Mouse (Mus musculus): ENCODE data around the gene Actn1.

Gene Actn1

GRCm38 (mm10) chr12:80259216-80260055 lies 735 bp downstream of the Actn1 start:
- peak; percentile 56 for DNase-seq

- no peak for DNase-seq
These were observed 1.5 kb downstream of the Actn1 start for GRCm38 (mm10) chr12:80258520-80259215.

GRCm38 (mm10) chr12:80251978-80252377 lies 8.2 kb downstream of the Actn1 start:
- DNase-seq = no peak

- DNase-seq = no peak
These were observed 8.6 kb downstream of the Actn1 start for GRCm38 (mm10) chr12:80251554-80251953.

- no peak for DNase-seq
These were observed 10.6 kb downstream of the Actn1 start for GRCm38 (mm10) chr12:80249539-80249938.

GRCm38 (mm10) chr12:80247067-80247466 lies 13.1 kb downstream of the Actn1 start:
- DNase-seq = no peak

- DNase-seq = no peak
These were observed 13.7 kb downstream of the Actn1 start for GRCm38 (mm10) chr12:80246505-80246904.

- no peak for DNase-seq
These were observed 15.4 kb downstream of the Actn1 start for GRCm38 (mm10) chr12:80244755-80245154.

- no peak for DNase-seq
These were observed 16.0 kb downstream of the Actn1 start for GRCm38 (mm10) chr12:80244127-80244526.

- DNase-seq = no peak
These were observed 16.8 kb downstream of the Actn1 start for GRCm38 (mm10) chr12:80243335-80243734.

GRCm38 (mm10) chr12:80239445-80239844 lies 20.7 kb downstream of the Actn1 start:
- DNase-seq = peak; percentile 79

GRCm38 (mm10) chr12:80238523-80238922 lies 21.6 kb downstream of the Actn1 start:
- DNase-seq = no peak

GRCm38 (mm10) chr12:80235295-80235694 lies 24.9 kb downstream of the Actn1 start:
- DNase-seq = no peak

GRCm38 (mm10) chr12:80234226-80234625 lies 25.9 kb downstream of the Actn1 start:
- no peak for DNase-seq

- DNase-seq = no peak
These were observed 27.3 kb downstream of the Actn1 start for GRCm38 (mm10) chr12:80232840-80233218.

- no peak for DNase-seq
These were observed 27.9 kb downstream of the Actn1 start for GRCm38 (mm10) chr12:80232076-80232839.

- DNase-seq = no peak
These were observed 28.9 kb downstream of the Actn1 start for GRCm38 (mm10) chr12:80231317-80231716.

- no peak for DNase-seq
These were observed 29.3 kb downstream of the Actn1 start for GRCm38 (mm10) chr12:80230854-80231253.

GRCm38 (mm10) chr12:80230111-80230700 lies 30.0 kb downstream of the Actn1 start:
- DNase-seq = peak; percentile 61

GRCm38 (mm10) chr12:80229010-80229800 lies 31.0 kb downstream of the Actn1 start:
- DNase-seq = no peak

GRCm38 (mm10) chr12:80228356-80228755 lies 31.8 kb downstream of the Actn1 start:
- no peak for DNase-seq

GRCm38 (mm10) chr12:80227835-80228234 lies 32.3 kb downstream of the Actn1 start:
- no peak for DNase-seq
